Comparison of ENCODE assay signal across 20 mouse cellular contexts in the genomic region with DNA sequence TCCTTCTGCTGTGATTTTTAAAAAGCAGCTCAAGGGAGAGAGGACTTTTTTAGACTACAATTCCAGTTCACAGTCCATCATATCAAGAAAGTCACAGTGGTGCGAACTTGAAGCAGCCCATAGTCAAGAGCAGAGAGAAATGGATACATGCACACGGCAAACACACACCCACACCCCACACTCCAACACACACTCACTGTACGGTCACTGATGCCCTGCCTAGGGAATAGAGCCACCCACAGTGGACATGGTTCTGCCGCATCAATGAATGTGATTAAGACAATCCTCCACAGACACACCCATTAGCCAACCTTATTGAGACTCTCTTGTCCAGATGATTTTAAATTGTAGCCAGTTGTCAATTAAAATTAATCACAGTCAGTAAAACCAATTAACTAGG. TPM values are rescaled to one million over a fixed set of nuclear protein-coding genes. Genes with fewer than 3 reads are reported as not detected.
DNase-seq lines count a peak whose midpoint lies in the region; TF ChIP-seq lines count a peak whose summit lies in the region.
"Had no signal": no experiment of that assay in that cellular context is flagged by ENCODE, and none has a peak within 500 bp of the region (broad histone marks: within the 10 kb centered on the region; RNA-seq: fewer than 3 reads in every experiment).

No protein-coding gene starts in this region.

- H3K27ac ChIP-seq in left cerebral cortex, adult 2 months = peak overlapping the region; percentile 34; the same call in 1 of the 2 replicates
- H3K27ac ChIP-seq: embryonic facial prominence, embryonic 10.5 days; embryonic facial prominence, embryonic 12.5 days; forebrain, embryonic 13.5 days; forebrain, embryonic 15.5 days had no signal

- peak overlapping the region; percentile 16; the same call in 1 of the 2 replicates for H3K4me3 ChIP-seq in left cerebral cortex, adult 2 months
- H3K4me3 ChIP-seq: embryonic facial prominence, embryonic 10.5 days; embryonic facial prominence, embryonic 12.5 days; forebrain, embryonic 13.5 days; forebrain, embryonic 15.5 days had no signal

- TF ChIP-seq CTCF in left cerebral cortex, adult 2 months (IDR thresholded peaks at IDR 0.05) = no peak

- peak; percentile 57 for DNase-seq in heart, adult 11 months
- no peak for DNase-seq in heart, adult 18-20 months
- no peak for DNase-seq in left cerebral cortex, adult 2 months (ENCODE audit: extremely low spot score in 1 of 2, low spot score in 2 of 2)
- DNase-seq in left cerebral cortex, adult 8-10 months (ENCODE audit: low spot score in 2 of 2) = no peak
- DNase-seq in retina, postnatal 1 day = peak; percentile 15
- no peak for DNase-seq in retina, embryonic 14.5 days (ENCODE audit: low spot score)
- DNase-seq: adrenal gland, adult 8-10 months; adrenal gland, postnatal 14 days; adrenal gland, postnatal 36 days; B cell, adult 2 months; cerebellum, adult 11-12 months; cerebellum, adult 2 months; cerebellum, adult 9-10 months; cerebellum, postnatal 10 days; cerebellum, postnatal 25 days; forebrain, postnatal 0 days had no signal

- intact Hi-C loops in left cerebral cortex, adult 2 months (cut with DNase I) = no loop called here

RNA-seq across cellular contexts. Expression of a gene that starts 4.5 kb away (rescaled TPM):
- total RNA-seq in heart, adult 18-20 months (2021) = under 1 TPM; 0.23 to 0.37 TPM
- total RNA-seq in left cerebral cortex, adult 2 months (2021) = 100 to 1,000 TPM; 456 to 474 TPM
- total RNA-seq in left cerebral cortex, adult 8-10 months (2022) = 100 to 1,000 TPM; 373 to 446 (median 409) TPM

Comparison
In these comparisons a context has a peak if more than half of its experiments do, and no peak if none do; other contexts are left out.
1. DNase-seq: peak in heart, adult 11 months (single experiment) and retina, postnatal 1 day (single experiment); none in heart, adult 18-20 months (0 of 2), left cerebral cortex, adult 2 months (0 of 2), left cerebral cortex, adult 8-10 months (0 of 2) and retina, embryonic 14.5 days (single experiment).
2. RNA of a gene that starts 4.5 kb away (total RNA-seq): 456 to 474 TPM in left cerebral cortex, adult 2 months and 373 to 446 TPM in left cerebral cortex, adult 8-10 months; 0.23 to 0.37 TPM in heart, adult 18-20 months; every median in the first group is over 100 times any median in the second.